Mouse (Mus musculus) embryonic stem cell, embryonic (primary cell): Measurements from ENCODE around the gene Klhl29.

Experiments
- CTCF ChIA-PET, 4 experiments: fragments of 300-600 bp in 2 of 4; fragments of 350-600 bp in 2 of 4; sonication (Branson Sonifier 250); formaldehyde crosslinking; loops; one replicate each; lab custom pipeline; 2022; ENCODE audit warnings: inconsistent platforms in 2 of 4; lab: Charles Lee
- POLR2A ChIA-PET, 4 experiments: fragments of 300-600 bp in 2 of 4; fragments of 350-600 bp in 2 of 4; sonication (Branson Sonifier 250); formaldehyde crosslinking; loops; one replicate each; lab custom pipeline; 2022; ENCODE audit warnings: antibody characterized with exemption in 4 of 4, inconsistent platforms in 1 of 4; lab: Charles Lee

The Klhl29 gene

GRCm38 (mm10) chr12:5246721-5247341, 128.7 kb downstream of the Klhl29 start:
- ChIA-PET POLR2A (no interaction called here), CTCF (interaction anchor here in 1 of 4 experiments (1.4 kb wide), 1 partner anchor 104 kb away, joined by 3 read pairs; no protein-coding TSS in a partner anchor)

DNA sequence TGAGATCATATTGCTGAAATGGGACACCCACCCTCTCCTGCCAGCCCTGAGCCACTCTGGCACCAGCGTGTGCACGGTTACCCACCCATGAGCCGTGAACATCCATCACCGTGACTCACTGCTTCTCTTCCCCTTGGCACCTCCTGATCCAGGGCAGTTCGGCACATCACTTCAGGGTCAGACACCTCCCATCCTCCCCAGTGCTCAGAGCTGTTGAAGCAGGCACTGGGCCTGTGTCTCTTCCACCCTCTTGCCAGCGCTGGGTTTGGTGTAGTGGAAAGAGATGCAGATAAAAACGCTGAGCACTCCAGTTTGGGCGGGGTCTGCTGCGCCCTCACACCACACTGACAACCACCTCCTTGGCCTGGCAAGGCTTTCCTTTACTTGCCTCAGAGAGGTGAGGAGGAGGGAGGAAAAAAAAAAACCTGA, 129.3 kb downstream of the Klhl29 start:
- POLR2A ChIA-PET = no interaction called here

DNA sequence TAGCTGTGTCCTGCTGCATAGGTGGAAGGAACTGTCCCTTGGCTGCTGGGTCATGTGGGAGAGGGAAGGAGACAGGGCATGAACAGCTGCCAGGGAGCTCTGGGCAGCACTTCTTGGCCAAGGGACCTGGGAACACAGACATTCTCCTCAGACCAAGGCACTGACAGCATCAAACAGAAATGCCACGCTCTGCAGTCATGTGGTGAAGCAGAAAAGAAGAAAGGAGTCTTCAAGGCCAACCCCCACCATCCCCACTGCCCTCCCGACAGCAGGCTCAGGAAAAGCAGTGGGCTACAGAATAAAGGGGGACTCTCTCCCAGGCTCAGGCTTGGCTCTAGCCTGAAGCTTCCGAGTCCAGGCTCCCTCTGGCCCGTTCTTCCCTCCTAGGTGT, 130.3 kb downstream of the Klhl29 start:
- ChIA-PET POLR2A (no interaction called here), CTCF (interaction anchor here in 2 of 4 experiments (0.6 to 1.4 kb wide), 2 partner anchors 102 to 210 kb away, joined by 3 read pairs; no protein-coding TSS in a partner anchor)

More for the DNA sequence above, 129.3 kb downstream of the Klhl29 start:
- CTCF ChIA-PET = interaction anchor here in 1 of 4 experiments (1.4 kb wide), 1 partner anchor 103 kb away, joined by 3 read pairs; no protein-coding TSS in a partner anchor

- CTCF ChIA-PET = no interaction called here
- POLR2A ChIA-PET = no interaction called here
Measured at GRCm38 (mm10) chr12:5244431-5245206, 130.9 kb downstream of the Klhl29 start.

GRCm38 (mm10) chr12:5243867-5244266, 131.6 kb downstream of the Klhl29 start:
- CTCF ChIA-PET = no interaction called here
- POLR2A ChIA-PET = interaction anchor here in 2 of 4 experiments (0.9 to 1.0 kb wide), 2 partner anchors 12 to 52 kb away, joined by 3 to 4 read pairs; no protein-coding TSS in a partner anchor

- POLR2A ChIA-PET = interaction anchor here in 2 of 4 experiments (0.9 to 1.0 kb wide), 2 partner anchors 13 to 51 kb away, joined by 3 to 4 read pairs; no protein-coding TSS in a partner anchor
- CTCF ChIA-PET = interaction anchor here in 1 of 4 experiments (0.8 kb wide), 1 partner anchor 12 kb away, joined by 3 read pairs; no protein-coding TSS in a partner anchor
Measured at GRCm38 (mm10) chr12:5243449-5243848, 132.0 kb downstream of the Klhl29 start.

- POLR2A ChIA-PET = interaction anchor here in 1 of 4 experiments (1.0 kb wide), 1 partner anchor 51 kb away, joined by 3 read pairs; no protein-coding TSS in a partner anchor
- CTCF ChIA-PET = interaction anchor here in 1 of 4 experiments (0.8 kb wide), 1 partner anchor 12 kb away, joined by 3 read pairs; no protein-coding TSS in a partner anchor
Measured at GRCm38 (mm10) chr12:5242551-5243330, 132.7 kb downstream of the Klhl29 start.

- CTCF ChIA-PET = no interaction called here
- POLR2A ChIA-PET = no interaction called here
Measured at GRCm38 (mm10) chr12:5239451-5240245, 135.8 kb downstream of the Klhl29 start.

GRCm38 (mm10) chr12:5237078-5237477, 138.4 kb downstream of the Klhl29 start:
- ChIA-PET CTCF (no interaction called here), POLR2A (no interaction called here)

DNA sequence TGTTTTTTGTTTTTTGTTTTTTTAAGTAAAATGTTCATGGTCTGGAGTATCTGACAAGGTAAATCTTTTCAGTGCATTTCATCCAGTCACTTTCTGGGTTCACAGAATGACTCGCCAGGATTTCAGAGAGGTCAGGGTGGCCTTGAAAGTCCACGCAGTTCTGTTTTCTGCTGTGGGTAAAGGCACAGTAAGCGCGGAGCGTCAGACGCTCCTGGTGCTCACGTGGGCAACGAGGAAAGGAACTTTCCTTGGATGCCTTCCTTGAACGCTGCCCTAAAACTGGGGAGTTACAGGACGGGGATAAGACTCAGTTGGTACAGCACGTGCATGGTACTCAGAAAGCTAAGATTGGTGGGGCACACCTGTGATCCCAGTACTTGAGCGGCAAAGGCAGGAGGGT, 139.9 kb downstream of the Klhl29 start:
- ChIA-PET POLR2A (interaction anchor here in 2 of 4 experiments (0.5 to 1.3 kb wide), 3 partner anchors 22 to 306 kb away, joined by 3 to 4 read pairs (median 4); no protein-coding TSS in a partner anchor), CTCF (no interaction called here)

DNA sequence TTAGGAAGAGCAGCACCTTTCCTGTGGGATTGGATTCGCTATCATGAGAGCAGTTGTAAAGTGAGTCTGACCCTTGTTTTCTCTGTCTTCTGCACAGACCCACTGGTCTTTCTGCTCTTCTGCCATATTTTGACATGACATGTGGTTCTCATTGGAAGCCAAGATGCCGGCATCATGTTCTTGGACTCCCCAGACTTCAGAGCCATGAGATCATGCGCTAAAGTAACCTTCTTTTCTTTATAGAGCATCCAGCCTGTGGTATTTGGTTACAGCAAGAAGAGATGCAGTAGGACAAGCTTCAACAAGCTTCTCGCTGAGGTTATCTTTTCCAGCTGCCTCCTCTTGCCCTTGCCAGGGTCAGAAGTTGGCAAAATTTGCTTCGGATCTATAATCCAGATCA, 145.0 kb downstream of the Klhl29 start:
- POLR2A ChIA-PET = no interaction called here
- CTCF ChIA-PET = no interaction called here

DNA sequence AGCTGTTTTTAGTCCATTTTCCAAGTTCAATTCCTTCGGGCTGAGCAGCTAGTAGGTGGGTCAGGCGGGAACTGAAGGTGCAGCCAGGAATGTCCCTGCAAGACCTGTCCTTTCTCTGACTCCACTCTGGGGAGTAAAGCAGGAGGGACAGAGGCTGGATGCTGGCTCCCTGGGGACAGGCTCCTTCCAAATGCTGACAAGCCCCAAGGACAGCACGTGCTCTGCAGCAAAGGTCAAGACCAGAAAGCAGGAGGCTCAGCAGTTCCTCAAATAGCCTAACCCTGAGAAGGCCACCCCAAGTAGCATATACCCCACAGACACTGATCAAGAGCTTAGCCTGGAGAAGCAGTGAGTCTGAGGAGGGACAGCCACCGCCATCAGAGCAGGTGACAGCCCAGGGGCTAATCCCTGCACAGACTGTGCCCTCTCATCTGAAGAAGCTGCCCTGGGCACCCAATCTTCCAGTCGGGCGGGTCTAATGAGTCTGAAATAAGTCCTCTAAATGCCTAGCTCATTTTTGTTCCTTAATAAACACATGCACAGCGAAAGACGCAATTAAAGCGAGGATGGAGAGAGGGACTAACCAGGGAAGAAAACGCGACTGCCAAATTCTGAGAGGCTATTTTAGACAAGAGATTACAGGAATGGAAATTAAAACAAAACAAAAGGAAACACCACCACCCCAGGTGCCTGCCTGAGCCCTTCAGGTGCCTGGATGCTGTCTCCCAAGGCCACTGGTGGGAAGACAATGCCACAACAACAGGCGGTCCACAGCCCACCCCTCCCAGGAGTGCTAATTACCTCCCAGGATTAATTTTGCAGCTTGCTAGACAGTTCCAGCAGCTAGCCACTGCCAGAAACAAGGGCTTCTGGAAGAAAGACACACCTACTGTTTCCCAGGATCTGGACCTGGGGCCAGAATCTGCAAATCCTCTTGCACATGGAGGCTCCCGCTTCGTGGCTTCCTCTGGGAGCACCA, 148.5 kb downstream of the Klhl29 start:
- CTCF ChIA-PET = no interaction called here
- POLR2A ChIA-PET = no interaction called here

GRCm38 (mm10) chr12:5223595-5223994, 151.9 kb downstream of the Klhl29 start:
- ChIA-PET POLR2A (interaction anchor here in 1 of 4 experiments (0.7 kb wide), 1 partner anchor 230 kb away, joined by 3 read pairs; no protein-coding TSS in a partner anchor), CTCF (no interaction called here)

GRCm38 (mm10) chr12:5222439-5223202, 152.9 kb downstream of the Klhl29 start:
- ChIA-PET POLR2A (interaction anchor here in 1 of 4 experiments (0.7 kb wide), 1 partner anchor 231 kb away, joined by 3 read pairs; no protein-coding TSS in a partner anchor), CTCF (no interaction called here)

DNA sequence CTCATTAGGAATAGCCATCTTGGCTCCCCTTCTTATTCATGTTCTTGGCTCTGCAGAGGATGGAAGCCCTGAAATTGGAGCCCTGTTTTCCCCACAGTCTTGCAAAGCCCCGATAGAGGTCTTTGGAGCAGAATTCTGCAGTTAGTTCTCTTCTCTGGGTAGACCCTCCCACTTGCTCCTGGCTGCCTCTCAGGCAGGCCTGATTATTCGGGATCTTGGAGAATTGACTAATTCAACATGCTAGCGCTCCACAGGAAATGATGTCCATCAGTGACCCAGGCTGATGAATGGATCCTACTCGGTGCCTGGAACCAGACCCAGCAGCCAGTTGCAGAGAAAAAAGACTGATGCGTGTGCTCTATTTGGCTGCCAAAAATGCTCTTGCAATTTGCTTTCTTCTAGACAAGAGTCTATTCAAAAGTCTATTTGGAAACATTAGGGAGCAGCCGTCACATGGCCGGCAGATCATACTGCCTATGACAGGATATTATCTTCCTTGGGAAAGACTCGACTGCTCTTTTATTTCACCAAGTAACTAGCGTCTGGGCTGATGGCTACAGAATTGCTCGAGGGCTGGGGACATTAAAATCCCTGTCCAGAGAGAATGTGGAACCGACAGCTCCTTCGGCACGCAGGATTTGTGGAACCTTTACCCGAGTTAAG, 155.4 kb downstream of the Klhl29 start:
- ChIA-PET CTCF (no interaction called here), POLR2A (interaction anchor here in 1 of 4 experiments (0.6 kb wide), 1 partner anchor 23 kb away, joined by 3 read pairs; no protein-coding TSS in a partner anchor)
